Mouse (Mus musculus) urinary bladder, postnatal 25 days (tissue): ENCODE data around the gene Mylk2.

Experiments used
- DNase-seq: peaks from one replicate; pipeline ENCODE4 v3.0.0; 2022; ENCODE audit warnings: low spot score

Mylk2 gene

DNA sequence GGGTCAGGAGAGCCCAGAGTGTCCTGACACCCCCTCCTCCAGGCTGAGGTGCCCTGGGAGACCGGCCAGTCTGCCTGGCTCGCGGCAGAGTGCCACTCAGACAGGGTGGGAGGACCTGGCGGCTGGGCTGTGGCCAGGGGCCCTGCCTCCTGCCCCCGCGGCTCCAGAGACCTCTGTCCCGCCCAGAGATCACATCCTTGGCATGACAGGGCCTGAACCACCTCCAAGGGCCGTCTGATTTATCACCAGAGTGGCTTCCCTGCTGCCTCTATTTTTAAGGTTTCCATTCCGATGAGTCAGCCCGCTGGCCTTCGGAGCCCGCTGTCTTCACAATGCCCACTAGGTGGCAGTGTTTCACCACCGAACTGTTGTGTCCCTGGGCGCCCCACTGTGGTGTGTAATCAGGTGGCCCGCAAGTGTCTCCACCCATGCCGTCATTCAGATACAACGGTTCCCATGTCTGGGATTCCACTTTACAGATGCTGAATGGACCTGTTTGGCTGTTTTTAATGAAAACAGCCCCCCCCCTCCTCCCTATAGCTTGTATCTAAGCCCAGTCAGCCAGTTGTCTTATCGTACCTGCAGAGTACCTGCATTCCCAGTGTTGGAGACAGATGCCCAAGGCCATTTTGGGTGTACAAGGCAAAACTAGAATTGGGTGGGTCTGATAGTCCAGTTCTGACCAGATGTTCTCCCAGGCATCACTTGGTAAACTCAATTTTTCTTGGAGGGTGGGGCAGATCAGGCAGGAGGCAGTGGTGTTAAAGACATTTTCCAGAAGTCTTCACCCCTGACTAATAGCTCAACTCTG lies 3.4 kb downstream of the Mylk2 start:
- peak; percentile 85 for DNase-seq

DNA sequence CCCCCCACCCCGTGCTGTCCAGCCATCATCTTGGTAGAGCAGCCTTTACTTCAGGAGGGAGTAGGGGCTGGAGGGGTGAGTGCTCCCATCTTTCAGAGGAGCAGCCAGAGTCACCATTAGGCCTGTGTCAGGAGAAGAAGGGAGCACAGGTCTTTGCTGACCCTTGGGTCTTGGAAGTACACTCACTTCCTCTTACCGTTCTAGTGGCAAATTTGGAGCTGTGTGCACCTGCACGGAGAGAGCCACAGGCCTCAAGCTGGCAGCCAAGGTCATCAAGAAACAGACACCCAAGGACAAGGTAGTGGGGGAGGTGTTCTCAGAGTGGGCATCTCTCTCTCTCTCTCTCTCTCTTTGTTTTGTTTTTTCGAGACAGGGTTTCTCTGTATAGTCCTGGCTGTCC lies 4.3 kb downstream of the Mylk2 start:
- no peak for DNase-seq

DNA sequence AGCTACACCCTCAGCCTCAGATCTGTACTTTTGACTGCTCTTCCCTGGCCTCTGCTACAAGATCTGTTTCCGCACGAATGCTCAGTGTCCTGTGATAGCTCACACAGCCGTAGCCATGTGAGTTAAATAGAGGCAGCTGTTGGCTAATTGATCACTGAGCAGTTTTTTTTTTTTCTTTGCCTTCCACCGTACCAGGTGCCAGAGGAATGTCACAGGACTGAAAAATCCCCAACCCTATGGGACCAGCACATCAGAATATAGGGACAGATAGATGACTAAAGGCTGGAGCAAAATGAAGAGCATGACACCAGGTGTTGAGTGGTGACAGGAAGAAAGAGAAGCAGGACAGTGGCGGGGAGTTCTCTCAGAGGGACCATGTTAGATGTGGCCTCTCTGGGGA lies 5.0 kb downstream of the Mylk2 start:
- no peak for DNase-seq

DNA sequence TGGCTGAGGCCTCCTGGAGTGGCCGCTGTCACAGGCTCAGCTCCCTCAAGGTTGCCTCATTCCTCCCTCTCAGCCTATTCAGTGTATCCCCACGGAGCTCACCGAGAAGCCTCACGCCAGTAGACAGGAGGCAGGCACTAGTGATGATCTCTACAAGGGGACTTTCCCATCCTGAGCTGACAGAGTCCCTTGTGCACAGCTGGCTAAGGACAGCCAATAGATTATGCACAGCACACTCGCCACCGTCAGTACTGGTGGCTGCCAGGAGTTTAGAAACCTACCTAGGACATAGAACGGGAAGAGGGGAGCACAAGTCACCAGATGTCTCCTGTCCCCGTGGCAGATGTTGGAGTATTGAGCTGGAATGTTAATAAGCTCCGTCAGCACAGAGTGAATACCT lies 6.5 kb downstream of the Mylk2 start:
- DNase-seq, result no peak

DNA sequence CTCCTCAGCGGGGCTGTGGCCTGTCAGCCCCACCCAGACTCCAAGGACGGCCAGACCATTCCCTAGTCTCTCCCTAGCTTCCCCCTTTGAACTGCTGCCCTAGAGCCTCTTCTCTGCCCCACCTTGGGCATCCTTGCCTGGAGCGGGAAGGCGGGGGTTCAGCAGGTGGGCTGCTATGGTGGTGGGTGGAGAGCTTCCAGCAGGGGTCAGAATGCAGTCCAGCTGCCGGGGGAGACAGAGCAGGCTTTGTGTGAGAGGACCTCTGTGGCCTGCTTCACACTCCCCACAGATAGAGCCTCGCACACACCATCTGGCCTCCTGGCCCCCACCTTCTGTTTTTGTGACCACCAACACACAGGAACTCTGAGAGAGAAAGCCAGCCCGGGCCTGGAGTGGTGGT lies 11.2 kb downstream of the Mylk2 start:
- no peak for DNase-seq

DNA sequence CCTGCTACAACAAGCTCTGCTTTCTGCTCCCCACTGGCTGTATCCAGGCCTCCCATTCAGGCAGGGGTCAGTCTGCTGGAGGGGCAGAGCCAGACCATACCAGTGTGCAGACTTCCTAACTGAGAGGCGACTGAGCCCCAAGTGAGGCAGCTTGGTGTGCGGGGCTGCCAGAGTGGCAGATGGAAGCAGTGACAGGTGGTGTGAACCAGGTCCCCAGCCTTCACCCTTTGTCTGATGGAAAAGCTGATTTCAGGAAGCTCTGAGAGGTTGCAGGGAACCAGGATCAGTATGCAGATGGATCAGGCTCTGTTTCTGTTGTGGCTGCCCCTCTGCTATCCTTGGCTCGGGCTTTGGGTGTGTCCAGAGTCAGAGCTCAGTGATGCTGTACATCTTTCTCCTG lies 12.5 kb downstream of the Mylk2 start:
- no peak for DNase-seq

DNA sequence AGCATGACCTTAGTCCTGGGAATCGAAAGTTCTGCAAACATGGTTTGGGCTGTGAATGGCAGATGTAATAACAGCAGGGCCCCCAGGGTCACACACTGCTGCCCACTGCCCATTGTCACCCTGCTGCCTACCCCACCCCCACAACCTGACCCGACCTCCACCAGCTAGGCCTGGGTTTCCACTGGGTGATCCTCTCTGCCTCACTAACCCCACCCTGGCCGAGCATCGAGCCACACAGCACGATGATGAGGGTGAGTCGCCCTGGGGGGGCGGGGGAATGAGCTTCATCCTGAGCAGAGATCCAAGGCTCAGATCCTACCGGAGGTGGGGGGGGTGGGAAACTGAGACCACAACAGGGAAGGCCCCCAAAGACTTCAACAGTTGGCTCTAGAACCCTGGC lies 13.0 kb downstream of the Mylk2 start:
- no peak for DNase-seq

DNA sequence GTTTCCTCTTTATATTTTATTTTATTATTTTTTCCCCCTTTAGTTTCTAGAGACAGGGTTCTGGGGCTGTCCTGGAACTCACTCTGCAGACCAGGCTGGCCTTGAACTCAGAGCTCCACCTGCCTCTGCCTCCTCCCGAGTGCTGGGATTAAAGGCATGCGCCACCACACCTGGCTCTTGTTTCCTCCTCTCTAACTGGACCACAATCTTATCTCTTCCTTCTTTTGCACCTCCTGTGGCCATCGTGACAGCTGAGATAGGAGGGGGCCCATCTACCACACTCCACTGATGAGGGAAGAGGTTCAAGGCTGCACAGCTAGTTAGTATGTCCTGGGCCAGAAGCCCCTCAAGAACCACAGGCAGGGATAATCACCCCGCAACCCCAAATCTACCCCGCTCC lies 13.4 kb downstream of the Mylk2 start:
- no peak for DNase-seq

DNA sequence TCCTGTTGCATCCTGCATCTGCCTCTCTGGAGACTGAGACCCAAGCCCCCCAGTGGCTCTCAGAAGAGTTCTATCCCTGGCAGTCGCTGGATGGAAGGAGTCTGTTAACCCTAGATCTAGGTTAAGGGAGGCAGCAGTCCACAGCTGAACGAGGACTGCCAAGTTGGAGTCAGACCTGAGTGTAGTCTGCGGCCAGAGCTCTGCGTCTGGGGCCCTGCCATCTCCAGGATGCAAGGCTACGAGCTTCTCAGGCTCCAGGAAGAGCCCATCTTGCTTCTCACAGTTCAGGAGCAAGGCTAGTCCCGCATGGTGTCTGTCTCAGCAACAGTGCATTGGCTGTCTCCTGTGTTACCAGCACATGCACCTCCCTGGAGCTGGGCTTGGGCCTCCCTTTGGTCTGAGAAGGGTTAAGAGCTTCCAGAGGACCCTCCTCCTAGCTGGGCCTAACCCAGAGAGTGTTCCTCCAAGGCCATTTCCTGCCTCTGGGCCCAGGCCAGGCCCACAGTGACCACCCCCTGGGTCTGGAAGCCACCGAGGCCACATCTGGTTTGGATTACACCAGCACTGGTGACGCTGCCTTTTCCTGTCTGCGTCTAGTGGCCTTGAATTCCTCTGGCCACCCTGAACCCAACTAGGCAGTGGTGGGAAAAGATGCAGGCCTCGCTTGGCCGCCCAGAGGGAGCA lies 14.2 kb downstream of the Mylk2 start:
- no peak for DNase-seq

DNA sequence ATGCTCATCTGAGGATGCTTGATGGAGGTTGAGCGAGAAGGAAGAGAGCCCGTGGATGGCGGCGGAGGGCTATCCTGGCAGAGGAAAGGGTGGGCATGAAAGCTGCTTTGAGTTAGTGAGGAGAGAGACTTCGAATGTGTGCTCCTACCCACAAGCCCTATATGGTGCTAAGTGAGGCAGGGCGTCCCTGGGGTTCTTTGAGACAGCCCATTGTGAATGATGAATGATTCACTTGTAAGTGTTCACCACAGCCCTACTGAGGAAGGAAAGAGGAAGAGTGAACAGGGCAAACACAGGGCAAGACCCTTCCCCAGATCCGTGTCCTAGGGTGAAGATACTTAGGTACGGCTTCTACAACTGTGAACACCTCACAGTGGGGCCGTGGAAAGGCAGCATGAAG lies 15.7 kb downstream of the Mylk2 start:
- DNase-seq, result no peak

DNA sequence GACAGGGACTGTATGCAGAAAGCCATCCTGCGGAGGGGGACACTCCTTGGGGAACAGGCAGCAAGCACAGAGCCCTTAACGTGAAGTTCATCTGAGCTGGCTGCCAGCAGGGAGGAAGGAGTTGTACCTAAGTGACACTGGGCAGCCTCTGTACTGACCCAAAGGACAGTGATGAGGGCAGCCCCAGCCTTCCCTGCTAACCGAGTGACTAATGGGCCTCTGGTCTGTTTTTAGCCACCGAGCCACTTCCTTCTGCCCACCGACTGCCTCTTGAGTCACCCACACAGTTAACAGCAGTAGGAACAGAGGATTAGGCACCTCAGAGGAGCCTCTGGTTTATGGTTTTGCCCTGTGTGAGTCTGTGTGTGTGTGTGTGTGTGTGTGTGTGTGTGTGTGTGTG lies 16.2 kb downstream of the Mylk2 start:
- DNase-seq, result no peak

DNA sequence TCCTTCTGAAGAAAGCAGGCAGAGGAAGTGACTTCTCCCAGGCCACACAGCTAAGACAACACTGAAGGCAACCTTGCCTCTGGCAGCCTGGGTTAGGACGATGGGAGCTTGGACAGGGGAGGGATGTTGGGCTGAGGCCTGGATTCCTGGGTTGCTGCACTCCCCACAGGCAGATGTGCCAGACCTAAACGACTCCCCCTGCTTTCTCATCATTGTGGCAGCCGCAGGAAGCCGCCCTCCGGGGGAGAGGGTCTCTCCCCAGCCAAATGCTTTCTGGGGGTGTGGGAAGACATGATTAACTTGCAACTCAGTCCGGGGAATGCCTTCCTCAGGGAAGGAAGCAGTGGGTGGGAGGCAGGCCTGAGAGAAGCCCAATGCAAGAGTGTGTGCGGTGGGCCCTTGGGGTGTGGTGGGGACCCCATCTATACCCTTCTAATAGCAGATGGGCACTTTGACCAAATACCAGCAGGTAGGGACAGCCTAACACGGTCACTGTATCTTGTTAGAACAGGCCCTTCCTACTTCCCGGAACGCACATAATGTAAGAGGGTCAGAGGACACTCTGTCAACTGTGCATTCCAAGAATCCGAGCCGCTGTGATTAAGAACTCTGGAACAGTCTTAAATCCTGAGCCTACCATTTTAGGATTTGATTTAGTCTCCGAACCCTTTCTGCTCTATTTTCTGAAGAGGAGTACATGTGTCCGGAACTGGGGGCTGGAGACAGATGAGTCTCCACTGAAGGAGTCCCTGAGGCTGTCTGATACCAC lies 17.3 kb downstream of the Mylk2 start:
- no peak for DNase-seq

DNA sequence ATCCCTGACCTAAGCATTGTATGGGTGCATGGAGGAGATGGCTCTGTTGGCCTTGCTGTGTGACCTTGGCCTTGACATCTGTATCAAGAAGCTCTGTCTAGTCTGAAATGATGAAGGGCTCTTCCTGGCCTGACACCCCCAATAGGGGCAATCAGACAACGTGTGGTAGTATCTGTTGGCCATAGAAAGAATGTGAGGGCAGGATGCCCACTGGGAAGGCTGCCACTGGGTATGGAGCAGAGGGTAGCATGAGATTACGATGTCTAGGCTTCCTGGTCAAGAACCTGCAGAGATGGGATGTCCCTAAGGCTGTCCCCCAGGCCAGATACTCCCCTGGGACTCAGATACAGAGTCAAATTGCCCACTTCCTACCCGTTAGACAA lies 17.8 kb downstream of the Mylk2 start:
- DNase-seq, result no peak

DNA sequence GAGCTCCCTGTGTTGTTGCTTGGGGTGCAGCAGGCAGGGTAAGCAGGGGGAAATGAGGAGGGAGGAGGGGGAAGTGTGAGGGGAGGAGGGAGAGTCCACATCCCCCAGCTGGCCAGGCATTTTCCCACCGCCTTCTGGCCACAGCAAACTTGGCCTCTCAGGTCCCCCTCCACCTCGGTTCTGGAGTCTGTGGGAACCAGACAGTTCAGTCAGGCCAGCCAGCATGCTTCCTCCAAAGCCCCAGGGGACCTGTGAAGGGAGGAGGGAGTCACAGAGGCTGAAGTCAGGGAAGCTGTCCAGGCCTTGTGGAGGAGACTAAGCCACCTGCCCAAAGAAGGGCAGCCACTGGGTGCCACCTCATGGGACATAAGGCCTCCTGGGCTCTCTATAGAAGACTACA lies 19.1 kb downstream of the Mylk2 start:
- no peak for DNase-seq

DNA sequence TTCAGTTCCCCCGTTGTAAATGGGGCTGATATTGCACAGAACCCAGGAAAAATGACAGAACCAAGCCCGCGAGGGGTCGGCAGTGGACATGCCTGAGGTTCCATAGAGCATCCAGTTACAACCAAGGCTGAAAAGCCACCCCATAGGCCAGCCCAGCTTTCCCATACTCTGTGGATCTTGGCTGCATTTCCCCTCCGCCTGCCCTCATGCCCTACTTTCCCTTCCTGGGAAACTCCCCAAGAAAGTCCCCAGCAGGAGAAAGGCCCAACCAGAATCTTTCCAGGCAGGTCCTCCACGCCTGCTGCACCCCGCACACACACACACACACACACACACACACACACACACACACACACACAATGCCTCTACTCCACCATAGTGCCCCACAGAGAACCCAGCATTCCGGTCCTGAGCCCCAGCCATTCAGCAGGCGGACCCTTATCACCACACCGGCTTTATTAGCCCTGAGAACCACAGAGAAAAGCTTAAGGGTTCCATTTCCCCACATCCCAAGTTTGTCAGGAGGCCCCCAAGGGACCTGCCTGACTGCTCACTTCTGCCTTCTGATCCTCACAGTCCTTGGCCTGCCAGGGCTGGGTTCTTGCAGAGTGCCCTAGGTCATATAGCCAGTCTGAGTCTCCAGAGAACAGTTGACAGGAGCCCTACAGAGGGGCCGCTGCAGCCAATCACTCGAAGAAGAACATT lies 20.5 kb downstream of the Mylk2 start:
- DNase-seq, result no peak

DNA sequence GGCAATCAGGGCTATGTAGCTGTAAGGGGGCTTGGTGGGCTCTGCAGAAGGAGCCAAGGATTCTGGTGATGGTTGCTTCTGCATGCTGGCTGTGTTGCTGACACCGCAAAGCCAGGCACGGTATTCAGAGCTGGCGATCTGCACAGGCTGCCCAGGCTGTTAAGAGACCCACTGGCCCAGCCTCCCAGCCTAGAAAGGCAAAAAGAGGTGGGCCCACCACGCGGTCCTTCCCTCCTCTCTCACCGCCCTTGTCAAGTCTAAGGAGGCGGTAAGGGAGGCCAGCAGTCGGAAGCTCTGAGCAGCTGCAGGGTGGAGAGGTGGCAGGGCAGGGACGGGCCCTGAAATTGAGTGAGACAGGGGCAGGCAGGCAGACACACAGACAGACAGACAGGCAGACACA lies 21.9 kb downstream of the Mylk2 start, which contains the start of gene Foxs1:
TSS of gene Foxs1 (minus strand) at position 161 of the 400 bp plus-strand sequence.
- no peak for DNase-seq

DNA sequence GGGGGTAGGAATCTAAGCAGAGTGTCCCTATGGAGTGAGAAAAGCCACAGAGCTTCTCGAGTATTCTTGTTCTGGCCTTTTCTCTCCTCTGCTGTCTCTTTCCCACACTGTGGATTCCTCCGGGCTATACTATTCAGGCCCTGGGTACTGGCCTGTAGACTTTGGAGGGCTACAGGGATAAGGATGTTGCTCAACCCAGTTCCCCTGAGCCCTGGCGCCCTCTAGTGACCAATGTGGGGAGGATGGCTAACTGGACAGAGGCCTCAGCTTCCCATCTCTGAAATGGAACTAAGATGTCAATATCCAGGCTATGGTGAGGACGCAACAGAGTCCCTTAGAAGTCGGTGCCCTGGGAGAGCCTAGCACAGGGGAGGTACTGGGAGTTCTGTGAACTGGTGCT lies 22.5 kb downstream of the Mylk2 start:
- peak; percentile 61 for DNase-seq

DNA sequence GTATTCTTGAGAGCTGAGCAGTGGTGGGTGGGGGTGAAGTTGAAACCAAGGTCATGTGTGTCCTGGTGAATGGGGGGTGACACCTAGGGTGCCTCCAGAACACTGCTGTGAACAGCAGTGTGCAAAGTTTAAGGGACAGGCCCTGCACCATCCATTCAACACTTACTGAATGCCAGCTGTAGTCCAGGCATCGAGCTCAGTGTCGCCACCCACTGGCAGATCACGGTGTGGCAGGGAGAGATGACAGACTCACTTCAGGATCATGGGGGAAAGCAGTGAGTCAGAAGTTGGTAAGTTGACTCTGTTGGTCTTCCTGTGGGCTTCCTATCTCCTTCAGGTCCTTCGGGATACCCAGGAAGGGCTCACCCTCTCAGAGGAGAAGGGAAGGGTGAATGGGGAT lies 28.7 kb downstream of the Mylk2 start:
- no peak for DNase-seq

DNA sequence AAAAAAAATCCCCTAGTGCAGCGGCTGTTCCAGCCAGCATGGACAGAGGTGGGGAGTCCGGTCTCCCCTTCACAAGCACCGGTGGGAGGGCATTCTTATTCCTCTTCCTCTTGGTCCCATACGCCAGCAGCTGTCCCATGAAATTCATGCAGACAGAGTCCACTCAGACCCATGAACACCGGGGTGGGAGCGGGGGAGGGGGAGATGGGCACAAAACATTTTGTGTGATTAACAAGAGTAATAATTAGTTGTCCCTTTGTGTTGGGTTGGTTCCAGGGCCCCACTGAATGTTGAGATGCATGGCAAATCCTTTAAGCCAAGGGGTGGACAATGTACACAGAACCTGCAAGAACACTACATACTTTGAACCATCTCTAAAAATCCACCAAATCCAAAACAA lies 30.0 kb downstream of the Mylk2 start:
- no peak for DNase-seq

DNA sequence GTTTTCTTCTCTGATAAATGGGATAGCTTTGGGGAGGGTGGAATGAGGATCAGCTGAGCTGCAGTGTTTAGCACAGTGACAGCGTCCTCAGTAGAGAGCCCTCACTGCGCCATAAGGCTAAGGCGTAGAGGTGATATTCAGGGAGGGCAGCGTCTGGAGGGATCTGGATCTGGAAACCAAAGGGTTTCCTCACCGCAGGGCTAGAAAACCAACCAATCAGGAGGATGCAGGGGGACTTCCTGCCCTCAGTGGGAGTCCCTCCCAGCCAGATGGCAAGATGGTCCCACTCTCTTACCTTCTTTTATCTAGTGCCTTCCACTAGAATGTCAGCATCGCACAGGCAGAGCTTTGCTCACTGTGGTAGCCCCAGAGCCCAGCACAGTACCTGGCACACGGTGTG lies 30.6 kb downstream of the Mylk2 start:
- no peak for DNase-seq

DNA sequence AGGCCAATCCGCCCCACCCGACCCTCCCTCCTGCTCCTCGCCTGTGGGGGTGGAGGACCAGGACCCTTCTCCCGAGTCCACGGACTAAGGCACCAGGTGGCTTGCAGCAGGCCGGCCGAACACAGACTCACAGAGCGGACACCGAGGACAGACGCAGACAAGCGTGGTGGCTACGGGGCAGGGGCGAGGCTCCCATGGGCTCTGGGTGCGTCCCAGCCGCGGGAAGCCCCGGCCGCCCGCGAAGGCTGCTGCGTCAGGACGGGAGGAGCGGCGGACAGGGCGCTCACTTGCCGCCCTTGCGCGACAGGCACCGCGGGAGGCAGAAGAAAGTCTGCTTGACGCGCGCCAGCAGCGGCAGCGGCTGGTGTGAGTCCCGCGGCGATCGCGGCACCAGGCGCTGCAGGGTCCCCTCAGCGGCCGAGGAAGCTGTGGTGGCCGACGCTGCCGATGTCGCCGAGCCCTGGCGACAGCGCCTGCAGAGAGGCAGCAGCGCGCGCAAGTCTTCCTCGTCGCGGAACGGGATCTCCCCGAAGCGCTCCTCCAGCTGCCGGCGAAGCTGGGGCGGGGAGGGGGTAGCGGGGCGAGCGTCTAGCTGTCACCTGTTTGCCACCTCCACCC lies 31.9 kb downstream of the Mylk2 start:
- no peak for DNase-seq

DNA sequence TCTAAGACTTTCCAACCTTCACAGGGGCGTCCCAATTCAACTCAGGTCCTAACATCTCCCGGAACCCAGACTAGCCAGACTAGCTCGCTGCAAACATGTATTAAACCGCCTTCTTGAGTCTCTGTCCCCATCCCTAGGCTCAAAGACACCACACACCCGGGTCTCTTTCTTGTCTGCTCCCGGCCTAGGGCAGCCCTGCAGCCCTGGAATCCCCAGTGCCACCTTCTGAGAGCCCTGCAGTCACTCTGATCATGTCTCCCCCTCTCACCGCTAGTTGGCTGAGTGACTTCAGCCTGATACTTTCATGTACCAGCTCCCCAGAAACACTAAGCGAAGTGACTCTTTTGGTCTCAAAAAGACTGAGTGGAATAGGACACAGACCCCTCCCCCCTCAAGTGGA lies 32.4 kb downstream of the Mylk2 start:
- DNase-seq, result no peak
